Mouse (Mus musculus) spleen, adult 2 months (tissue): Measurements from ENCODE around the gene Spaca7.

Source experiments
- CTCF ChIP-seq: fragments of 200-500 bp; IDR thresholded peaks from 2 replicates; pipeline ENCODE4 v1.5.1; 2011; ENCODE audit warnings: mild to moderate bottlenecking, inconsistent platforms; ENCODE audit not compliant: insufficient read depth, insufficient read length, insufficient replicate concordance; ENCODE audit errors: extremely low read depth
- POLR2A ChIP-seq: fragments of 200-500 bp; IDR thresholded peaks from 2 replicates; pipeline ENCODE4 v1.6.1; 2011; ENCODE audit warnings: low read depth, low read length, inconsistent platforms

GRCm38 (mm10) chr8:12564307-12564706, 8.5 kb upstream of the Spaca7 start:
- TF ChIP-seq CTCF (no peak), POLR2A (no peak)
